Comparison of ENCODE assay signal across 8 mouse cellular contexts in the genomic region with DNA sequence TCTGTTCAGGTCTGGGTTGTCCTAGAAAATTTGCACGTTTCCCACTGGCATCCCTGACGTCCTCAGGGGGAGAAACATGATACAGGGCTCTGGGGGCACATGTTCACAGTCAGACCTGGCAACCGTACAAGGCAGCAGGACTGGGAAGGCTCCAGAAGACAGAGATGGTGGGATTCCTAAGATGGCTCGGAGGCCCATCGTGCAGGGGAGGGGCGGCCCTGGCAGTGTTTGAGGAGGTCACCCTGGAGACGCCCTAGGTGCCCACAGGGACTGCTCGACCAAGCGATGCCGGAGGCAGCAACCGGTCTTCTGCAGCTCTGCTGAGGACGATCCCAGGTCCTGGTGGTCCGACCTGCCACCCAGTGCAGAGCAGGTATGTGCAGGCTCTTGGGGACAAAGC. TPM values are rescaled to one million over a fixed set of nuclear protein-coding genes. Genes with fewer than 3 reads are reported as not detected.
DNase-seq lines count a peak whose midpoint lies in the region; ATAC-seq and TF ChIP-seq lines count a peak whose summit lies in the region.

TSS of gene Tctex1d1 (plus strand) at position 167 of the 400 bp plus-strand sequence.

- intact Hi-C loops in left cerebral cortex, adult 2 months (cut with DNase I): no loop called here
- intact Hi-C loops in left cerebral cortex, postnatal 36 days (cut with DNase I): no loop called here

- peak in 1 of 2 experiments; percentile 29 for DNase-seq in left cerebral cortex, adult 2 months (ENCODE audit: extremely low spot score in 1 of 2, low spot score in 2 of 2)
- no peak for DNase-seq in left cerebral cortex, postnatal 36 days (ENCODE audit: low spot score in 2 of 2)
- peak; percentile 8 for DNase-seq in cerebellum, adult 8-10 months
- peak; percentile 68 for DNase-seq in embryonic facial prominence, embryonic 14.5 days (ENCODE audit: low spot score)
- peak; percentile 69 for DNase-seq in intestine, embryonic 14.5 days (ENCODE audit: low spot score)
- no peak for DNase-seq in T-cell, adult 2 months (ENCODE audit: low spot score)
- DNase-seq in urinary bladder, adult 18-20 months (ENCODE audit: low spot score in 2 of 2): no peak

- no peaks in the 10 kb centered on the region; the same call in 1 of the 2 replicates for H3K27me3 ChIP-seq in embryonic facial prominence, embryonic 14.5 days (replicated peaks; ENCODE audit: control insufficient read depth, insufficient read depth, low read length)
- H3K27me3 ChIP-seq in intestine, embryonic 14.5 days (replicated peaks; ENCODE audit: control insufficient read depth, insufficient read depth, low read length): peaks cover 6% of the 10 kb centered on the region; the same call in 1 of the 2 replicates
- peaks cover 29% of the 10 kb centered on the region for H3K27me3 ChIP-seq in midbrain, embryonic 12.5 days

- H3K36me3 ChIP-seq in embryonic facial prominence, embryonic 14.5 days (ENCODE audit: control insufficient read depth, insufficient read depth, low read length): no peaks in the 10 kb centered on the region
- no peaks in the 10 kb centered on the region for H3K36me3 ChIP-seq in intestine, embryonic 14.5 days (ENCODE audit: control insufficient read depth, insufficient read depth, low read length)
- no peaks in the 10 kb centered on the region for H3K36me3 ChIP-seq in midbrain, embryonic 12.5 days

- peak within 1 kb of the TSS; percentile 79 for H3K4me2 ChIP-seq in embryonic facial prominence, embryonic 14.5 days (ENCODE audit: low read depth, low read length)
- peak within 1 kb of the TSS; percentile 53 for H3K4me2 ChIP-seq in intestine, embryonic 14.5 days (ENCODE audit: low read length)
- peak within 1 kb of the TSS; percentile 54 for H3K4me2 ChIP-seq in midbrain, embryonic 12.5 days (replicated peaks)

- H3K4me1 ChIP-seq in embryonic facial prominence, embryonic 14.5 days (ENCODE audit: control insufficient read depth, insufficient read depth, low read length): peaks cover 10% of the 10 kb centered on the region
- H3K4me1 ChIP-seq in intestine, embryonic 14.5 days (replicated peaks; ENCODE audit: control insufficient read depth, insufficient read depth, low read length): peaks cover 3% of the 10 kb centered on the region; the same call in 1 of the 2 replicates
- peaks cover 23% of the 10 kb centered on the region for H3K4me1 ChIP-seq in midbrain, embryonic 12.5 days

- ATAC-seq in embryonic facial prominence, embryonic 14.5 days (ENCODE audit: low read depth): peak; percentile 84
- ATAC-seq in intestine, embryonic 14.5 days (replicated peaks; ENCODE audit: low FRiP score, low TSS enrichment, low read depth): 0 out of 2 replicates have a peak, but pooled peaks have one; percentile 43
- ATAC-seq in midbrain, embryonic 12.5 days (ENCODE audit: low FRiP score, low read depth): 0 out of 2 replicates have a peak, but pooled peaks have one; percentile 41

- no peaks in the 10 kb centered on the region for H3K9me3 ChIP-seq in embryonic facial prominence, embryonic 14.5 days (ENCODE audit: control insufficient read depth, low read length)
- no peaks in the 10 kb centered on the region for H3K9me3 ChIP-seq in intestine, embryonic 14.5 days (ENCODE audit: control insufficient read depth, low read length)
- H3K9me3 ChIP-seq in midbrain, embryonic 12.5 days: no peaks in the 10 kb centered on the region

- peak within 1 kb of the TSS; percentile 51; the same call in 1 of the 2 replicates for H3K9ac ChIP-seq in embryonic facial prominence, embryonic 14.5 days (ENCODE audit: low read depth, low read length)
- no peak within 1 kb of the TSS for H3K9ac ChIP-seq in intestine, embryonic 14.5 days (ENCODE audit: low read length)
- H3K9ac ChIP-seq in midbrain, embryonic 12.5 days (replicated peaks): no peak within 1 kb of the TSS; the same call in 1 of the 2 replicates

- H3K4me3 ChIP-seq in left cerebral cortex, adult 2 months: peak within 1 kb of the TSS; percentile 17
- peak within 1 kb of the TSS; percentile 37 for H3K4me3 ChIP-seq in embryonic facial prominence, embryonic 14.5 days (ENCODE audit: low read depth, low read length)
- peak within 1 kb of the TSS; percentile 20; the same call in 1 of the 2 replicates for H3K4me3 ChIP-seq in intestine, embryonic 14.5 days (ENCODE audit: low read depth, low read length)
- H3K4me3 ChIP-seq in midbrain, embryonic 12.5 days: peak within 1 kb of the TSS; percentile 27

- WGBS in embryonic facial prominence, embryonic 14.5 days: under 1% methylated on average over 13 of the region's 13 CpGs
- 2% methylated on average over 13 of the region's 13 CpGs for WGBS in intestine, embryonic 14.5 days
- WGBS in midbrain, embryonic 12.5 days: 2% methylated on average over 13 of the region's 13 CpGs

- no peak within 1 kb of the TSS for H3K27ac ChIP-seq in left cerebral cortex, adult 2 months
- H3K27ac ChIP-seq in embryonic facial prominence, embryonic 14.5 days (replicated peaks; ENCODE audit: low read depth, low read length): no peak within 1 kb of the TSS
- H3K27ac ChIP-seq in intestine, embryonic 14.5 days (ENCODE audit: low read depth): no peak within 1 kb of the TSS
- H3K27ac ChIP-seq in midbrain, embryonic 12.5 days (replicated peaks): no peak within 1 kb of the TSS

- no peak for TF ChIP-seq CTCF in left cerebral cortex, adult 2 months (IDR thresholded peaks at IDR 0.05)

RNA-seq across cellular contexts. Expression of gene Tctex1d1, which starts in this region (rescaled TPM):
- total RNA-seq in left cerebral cortex, adult 2 months (2021): under 1 TPM; 0.61 to 0.96 TPM
- under 1 TPM; 0.50 to 0.59 TPM for total RNA-seq in left cerebral cortex, postnatal 36 days (2021)
- polyA plus RNA-seq in embryonic facial prominence, embryonic 14.5 days (2014; fragmentation: Nextera tagmentation; extraction: Ambion mirVana): 0.94 and 1.2 TPM in 2 replicates
- 0.47 and 0.67 TPM in 2 replicates for polyA plus RNA-seq in intestine, embryonic 14.5 days (2014; fragmentation: Nextera tagmentation; extraction: Ambion mirVana)
- polyA plus RNA-seq in midbrain, embryonic 12.5 days (2016; fragmentation: Nextera tagmentation; extraction: Ambion mirVana): not detected in 2 replicates

Comparison
In these comparisons a context has a peak if more than half of its experiments do, and no peak if none do; other contexts are left out.
1. Peak in DNase-seq, ATAC-seq, H3K4me3 ChIP-seq and H3K4me2 ChIP-seq in intestine, embryonic 14.5 days; RNA of the gene not detected or under 1 TPM.
2. Peak in ATAC-seq, H3K4me3 ChIP-seq and H3K4me2 ChIP-seq in midbrain, embryonic 12.5 days; RNA of the gene not detected or under 1 TPM.
3. DNase-seq: peak in cerebellum, adult 8-10 months (single experiment) and embryonic facial prominence, embryonic 14.5 days (single experiment); none in left cerebral cortex, postnatal 36 days (0 of 2), T-cell, adult 2 months (single experiment) and urinary bladder, adult 18-20 months (0 of 2).
4. Peak in every context shown above with its lines, with median percentiles within 50 percentile points of each other: H3K4me3 ChIP-seq, ATAC-seq and H3K4me2 ChIP-seq.